Mouse (Mus musculus) erythroblast, adult 5-6 weeks (primary cell): ENCODE results near the gene Raly. TPM values are rescaled to one million over a fixed set of nuclear protein-coding genes. Genes with fewer than 3 reads are reported as not detected.

Experiments used
- ATAC-seq: replicated peaks from 2 replicates; pipeline ENCODE4 v1.8.0; 2016; ENCODE audit warnings: moderate number of reproducible peaks, mild to moderate bottlenecking, moderate TSS enrichment, inconsistent platforms; ENCODE audit not compliant: poor library complexity, low FRiP score, severe bottlenecking
- total RNA-seq, 2 experiments: library from RNA; stranded (forward) in 1 of 2; stranded (reverse) in 1 of 2; fragments of 150-400 nt in 1 of 2; fragments of 200-764, 138-1000 nt in 1 of 2; gene quantifications; 2 replicates each; pipeline versions ENCODE4 v1.2.3 to v1.2.4; 2015 to 2017; ENCODE audit warnings: low replicate concordance in 2 of 2

Gene Raly
- total RNA-seq, 2 experiments from 2014 or later: 31.1 to 51.7 TPM

- no peak for ATAC-seq
Measured at GRCm38 (mm10) chr2:154915922-154916541, 125.1 kb downstream of the Raly start.

- peak; percentile 92 for ATAC-seq
Measured at GRCm38 (mm10) chr2:154916547-154916946, 125.7 kb downstream of the Raly start.

Other genes starting within 250 kb of the Raly start
- gene 1700003F12Rik, start 244.0 kb upstream of the Raly start, total RNA-seq (2015; ENCODE audit: low replicate concordance): not detected in 2 replicates
- gene 1700003F12Rik, start 244.0 kb upstream of the Raly start, total RNA-seq (2017; ENCODE audit: low replicate concordance): not detected in 2 replicates
- not detected in 2 replicates for gene Actl10, start 239.3 kb upstream of the Raly start, total RNA-seq (2015; ENCODE audit: low replicate concordance)
- gene Actl10, start 239.3 kb upstream of the Raly start, total RNA-seq (2017; ENCODE audit: low replicate concordance): not detected in 2 replicates
- 0.63 TPM in 1 of 2 replicates, not detected in the other for gene Necab3, start 232.2 kb upstream of the Raly start, total RNA-seq (2015; ENCODE audit: low replicate concordance)
- gene Necab3, start 232.2 kb upstream of the Raly start, total RNA-seq (2017; ENCODE audit: low replicate concordance): 11.6 TPM in 1 of 2 replicates, not detected in the other
- gene E2f1, start 221.2 kb upstream of the Raly start, total RNA-seq (2015; ENCODE audit: low replicate concordance): 6.7 and 11.1 TPM in 2 replicates
- 5.5 and 7.0 TPM in 2 replicates for gene E2f1, start 221.2 kb upstream of the Raly start, total RNA-seq (2017; ENCODE audit: low replicate concordance)
- 9.0 and 9.6 TPM in 2 replicates for gene Pxmp4, start 187.4 kb upstream of the Raly start, total RNA-seq (2015; ENCODE audit: low replicate concordance)
- 7.5 and 11.2 TPM in 2 replicates for gene Pxmp4, start 187.4 kb upstream of the Raly start, total RNA-seq (2017; ENCODE audit: low replicate concordance)
- 6.9 and 11.0 TPM in 2 replicates for gene Zfp341, start 177.8 kb upstream of the Raly start, total RNA-seq (2015; ENCODE audit: low replicate concordance)
- gene Zfp341, start 177.8 kb upstream of the Raly start, total RNA-seq (2017; ENCODE audit: low replicate concordance): 6.4 TPM in 2 replicates
- gene 4930519P11Rik, start 177.7 kb upstream of the Raly start, total RNA-seq (2015; ENCODE audit: low replicate concordance): 6.7 TPM in 1 of 2 replicates, not detected in the other
- gene 4930519P11Rik, start 177.7 kb upstream of the Raly start, total RNA-seq (2017; ENCODE audit: low replicate concordance): 1.8 TPM in 1 of 2 replicates, not detected in the other
- gene Chmp4b, start 139.4 kb upstream of the Raly start, total RNA-seq (2015; ENCODE audit: low replicate concordance): 28.0 and 35.7 TPM in 2 replicates
- gene Chmp4b, start 139.4 kb upstream of the Raly start, total RNA-seq (2017; ENCODE audit: low replicate concordance): 47.3 and 59.0 TPM in 2 replicates
- not detected in 2 replicates for gene Gm14214, start 21.1 kb upstream of the Raly start, total RNA-seq (2015; ENCODE audit: low replicate concordance)
- not detected in 2 replicates for gene Gm14214, start 21.1 kb upstream of the Raly start, total RNA-seq (2017; ENCODE audit: low replicate concordance)
- gene a, start 306 bp downstream of the Raly start, total RNA-seq (2015; ENCODE audit: low replicate concordance): not detected in 2 replicates
- gene a, start 306 bp downstream of the Raly start, total RNA-seq (2017; ENCODE audit: low replicate concordance): not detected in 2 replicates
- 66.5 and 67.2 TPM in 2 replicates for gene Eif2s2, start 101.8 kb downstream of the Raly start, total RNA-seq (2015; ENCODE audit: low replicate concordance)
- gene Eif2s2, start 101.8 kb downstream of the Raly start, total RNA-seq (2017; ENCODE audit: low replicate concordance): 76.7 and 82.2 TPM in 2 replicates
- not detected in 2 replicates for gene Gm14226, start 227.2 kb downstream of the Raly start, total RNA-seq (2015; ENCODE audit: low replicate concordance)
- gene Gm14226, start 227.2 kb downstream of the Raly start, total RNA-seq (2017; ENCODE audit: low replicate concordance): 0.14 TPM in 1 of 2 replicates, not detected in the other